Mouse (Mus musculus) lung, postnatal 0 days (tissue): ENCODE measurements around the gene Rxfp4.

ENCODE experiments used
- CTCF ChIP-seq: IDR thresholded peaks from 2 replicates; pipeline ENCODE4 v1.5.1; 2016; ENCODE audit warnings: antibody characterized with exemption, mild to moderate bottlenecking
- EP300 ChIP-seq: IDR thresholded peaks from 2 replicates; pipeline ENCODE4 v1.6.1; 2016; ENCODE audit warnings: antibody characterized with exemption, mild to moderate bottlenecking, control low read depth

- no peak for TF ChIP-seq CTCF
- no peak for TF ChIP-seq EP300
Observed at GRCm38 (mm10) chr3:88624324-88624723, 28.6 kb downstream of the Rxfp4 start.
